Mouse (Mus musculus): ENCODE measurements at regions not wholly inside any gene's neighbourhood (a gene's known extent, or its start where the extent isn't known, plus 50 kb on each side); places are given as distances from the start of the nearest gene placed in this dataset.

DNA sequence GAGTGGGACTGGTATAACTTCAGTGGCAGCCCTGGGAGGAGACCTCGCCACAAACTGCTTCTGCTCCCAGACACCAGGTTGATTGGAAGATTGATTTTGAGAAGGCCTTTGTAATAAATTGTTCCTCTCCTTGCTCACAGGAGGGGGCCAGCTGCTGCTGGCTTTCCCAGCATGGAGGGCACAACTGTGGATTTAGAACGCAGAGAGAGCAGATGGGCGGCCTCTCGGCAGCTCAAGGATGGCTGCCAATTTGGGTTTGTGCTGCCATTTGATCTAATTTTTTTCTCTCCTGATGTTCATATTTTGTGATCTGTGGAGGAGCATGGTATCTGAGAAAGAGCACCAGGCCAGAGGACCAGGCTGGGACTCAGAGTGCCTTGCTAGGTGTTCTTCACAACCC, 137.4 kb upstream of the Tenm4 start:
- in situ Hi-C loops (cut with MboI; ENCODE audit: low pct_ligation_motif_present, low pct_unique_long_range_greater_than_20kb, low sequenced_read_pairs) = no loop called here
- TF ChIP-seq RAD21 (IDR thresholded peaks at IDR 0.05; ENCODE audit: low read depth, low read length) (no peak), HCFC1 (IDR thresholded peaks at IDR 0.05; ENCODE audit: low read depth, low read length) (no peak), MEF2A (IDR thresholded peaks at IDR 0.05; ENCODE audit: borderline replicate concordance, low read depth, low read length) (no peak), ZKSCAN1 (IDR thresholded peaks at IDR 0.05; ENCODE audit: borderline replicate concordance, low read depth, low read length) (no peak), NRF1 (IDR thresholded peaks at IDR 0.05; ENCODE audit: low read depth, low read length) (no peak), SIN3A (IDR thresholded peaks at IDR 0.05; ENCODE audit: low read length) (no peak), MAFK (IDR thresholded peaks at IDR 0.05; ENCODE audit: insufficient replicate concordance, low read length) (no peak), ETS1 (conservative IDR thresholded peaks at IDR 0.05; ENCODE audit: low read depth, low read length) (no peak), IRF4 (IDR thresholded peaks at IDR 0.05; ENCODE audit: low read depth, low read length) (no peak)

GRCm38 (mm10) chr7:96035456-96035855, 135.6 kb upstream of the Tenm4 start:
- no peak overlapping the region for H3K9ac ChIP-seq (ENCODE audit: insufficient read depth, low read depth)
- H3K4me2 ChIP-seq (ENCODE audit: insufficient read depth, low read depth, poor library complexity, severe bottlenecking) = no peak overlapping the region
- no peaks in the 10 kb centered on the region for H3K36me3 ChIP-seq (replicated peaks in 1 of 2; ENCODE audit: control insufficient read depth in 1 of 2, insufficient read depth in 1 of 2, low read length in 1 of 2)
- no peak overlapping the region for H3K27ac ChIP-seq (ENCODE audit: insufficient read depth, low read depth)
- TF ChIP-seq ZMIZ1 (IDR thresholded peaks at IDR 0.05; ENCODE audit: low read depth, low read length) = no peak
- no peak for TF ChIP-seq POLR2AphosphoS2 (IDR thresholded peaks at IDR 0.05; ENCODE audit: low read depth, low read length)
- no peak for TF ChIP-seq CTCF (conservative IDR thresholded peaks at IDR 0.05 in 1 of 2, IDR thresholded peaks at IDR 0.05 in 1 of 2; ENCODE audit: low read depth in 2 of 2, low read length in 2 of 2)
- TF ChIP-seq ZKSCAN1 (IDR thresholded peaks at IDR 0.05; ENCODE audit: borderline replicate concordance, low read depth, low read length) = no peak
- TF ChIP-seq MAX (IDR thresholded peaks at IDR 0.05; ENCODE audit: low read length) = no peak
- TF ChIP-seq USF1 (IDR thresholded peaks at IDR 0.05; ENCODE audit: low read depth, low read length) = no peak
- H3K4me1 ChIP-seq (ENCODE audit: control insufficient read depth in 1 of 2, insufficient read depth in 2 of 2) = no peaks in the 10 kb centered on the region
- dilution Hi-C loops (cut with MboI; ENCODE audit: extremely low pct_ligation_motif_present, extremely low pct_unique_long_range_greater_than_20kb, low sequenced_read_pairs) (no loop called here), in situ Hi-C loops (cut with MboI; ENCODE audit: low pct_ligation_motif_present, low pct_unique_long_range_greater_than_20kb, low sequenced_read_pairs) (no loop called here)
- H3K9me3 ChIP-seq (replicated peaks; ENCODE audit: low read length) = peaks cover 43% of the 10 kb centered on the region
- no peaks in the 10 kb centered on the region; the same call in 1 of the 2 replicates for H3K79me2 ChIP-seq (replicated peaks; ENCODE audit: control insufficient read depth, extremely low read depth, insufficient read depth, poor library complexity, severe bottlenecking)
- no peak for DNase-seq (ENCODE audit: extremely low read depth)
- H3K27me3 ChIP-seq (replicated peaks) = no peaks in the 10 kb centered on the region
- no peak overlapping the region for H3K4me3 ChIP-seq (replicated peaks in 1 of 3; ENCODE audit: low read depth in 2 of 3, low read length in 2 of 3, poor library complexity in 1 of 3)

More for the DNA sequence above, 137.4 kb upstream of the Tenm4 start:
- Histone ChIP-seq H3K9ac (ENCODE audit: insufficient read depth, low read depth) (no peak overlapping the region), H3K27me3 (replicated peaks) (no peaks in the 10 kb centered on the region), H3K36me3 (replicated peaks in 1 of 2; ENCODE audit: control insufficient read depth in 1 of 2, insufficient read depth in 1 of 2, low read length in 1 of 2) (no peaks in the 10 kb centered on the region), H3K4me3 (replicated peaks in 1 of 3; ENCODE audit: low read depth in 2 of 3, low read length in 2 of 3, poor library complexity in 1 of 3) (no peak overlapping the region), H3K4me1 (ENCODE audit: control insufficient read depth in 1 of 2, insufficient read depth in 2 of 2) (no peaks in the 10 kb centered on the region), H3K27ac (ENCODE audit: insufficient read depth, low read depth) (no peak overlapping the region), H3K4me2 (ENCODE audit: insufficient read depth, low read depth, poor library complexity, severe bottlenecking) (no peak overlapping the region), H3K9me3 (replicated peaks; ENCODE audit: low read length) (peaks cover 52% of the 10 kb centered on the region), H3K79me2 (replicated peaks; ENCODE audit: control insufficient read depth, extremely low read depth, insufficient read depth, poor library complexity, severe bottlenecking) (no peaks in the 10 kb centered on the region; the same call in 1 of the 2 replicates)
- no peak for DNase-seq (ENCODE audit: extremely low read depth)
- dilution Hi-C loops (cut with MboI; ENCODE audit: extremely low pct_ligation_motif_present, extremely low pct_unique_long_range_greater_than_20kb, low sequenced_read_pairs) = no loop called here

DNA sequence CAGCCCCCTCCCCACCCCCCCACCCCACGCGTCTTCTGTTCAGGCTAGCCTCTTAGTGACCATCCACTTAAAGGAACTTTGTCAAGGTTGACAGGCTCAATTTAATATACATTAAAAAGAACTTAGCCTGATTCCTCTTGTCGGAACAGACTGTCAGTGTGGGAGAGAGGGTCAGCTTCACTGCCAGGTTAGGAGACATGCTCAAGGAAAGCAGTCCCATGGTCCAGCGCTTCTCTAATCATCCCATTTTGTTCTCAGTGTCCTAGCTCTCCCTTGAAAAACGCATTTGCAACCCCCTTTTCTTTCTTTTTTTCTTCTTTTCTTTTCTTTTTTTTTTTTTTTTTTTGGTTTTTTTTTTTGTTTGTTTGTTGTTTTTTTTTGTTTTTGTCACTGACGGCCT, 131.4 kb upstream of the Tenm4 start:
- no peak for DNase-seq (ENCODE audit: extremely low read depth)
- dilution Hi-C loops (cut with MboI; ENCODE audit: extremely low pct_ligation_motif_present, extremely low pct_unique_long_range_greater_than_20kb, low sequenced_read_pairs) (no loop called here), in situ Hi-C loops (cut with MboI; ENCODE audit: low pct_ligation_motif_present, low pct_unique_long_range_greater_than_20kb, low sequenced_read_pairs) (no loop called here)
- Histone ChIP-seq H3K27me3 (replicated peaks) (no peaks in the 10 kb centered on the region), H3K27ac (ENCODE audit: insufficient read depth, low read depth) (no peak overlapping the region), H3K79me2 (replicated peaks; ENCODE audit: control insufficient read depth, extremely low read depth, insufficient read depth, poor library complexity, severe bottlenecking) (no peaks in the 10 kb centered on the region), H3K9me3 (replicated peaks; ENCODE audit: low read length) (peaks cover 33% of the 10 kb centered on the region), H3K4me2 (ENCODE audit: insufficient read depth, low read depth, poor library complexity, severe bottlenecking) (no peak overlapping the region), H3K36me3 (replicated peaks in 1 of 2; ENCODE audit: control insufficient read depth in 1 of 2, insufficient read depth in 1 of 2, low read length in 1 of 2) (no peaks in the 10 kb centered on the region), H3K9ac (ENCODE audit: insufficient read depth, low read depth) (no peak overlapping the region), H3K4me3 (replicated peaks in 1 of 3; ENCODE audit: low read depth in 2 of 3, low read length in 2 of 3, poor library complexity in 1 of 3) (no peak overlapping the region), H3K4me1 (ENCODE audit: control insufficient read depth in 1 of 2, insufficient read depth in 2 of 2) (no peaks in the 10 kb centered on the region)
- no peak for TF ChIP-seq HCFC1 (IDR thresholded peaks at IDR 0.05; ENCODE audit: low read depth, low read length)
- TF ChIP-seq RAD21 (IDR thresholded peaks at IDR 0.05; ENCODE audit: low read depth, low read length) = no peak
- no peak for TF ChIP-seq USF1 (IDR thresholded peaks at IDR 0.05; ENCODE audit: low read depth, low read length)
- TF ChIP-seq PAX5 (IDR thresholded peaks at IDR 0.05; ENCODE audit: low read length) = no peak
- TF ChIP-seq MAZ (IDR thresholded peaks at IDR 0.05; ENCODE audit: low read depth, low read length) = no peak
- no peak for TF ChIP-seq MXI1 (IDR thresholded peaks at IDR 0.05; ENCODE audit: low read depth, low read length)
- TF ChIP-seq UBTF (IDR thresholded peaks at IDR 0.05; ENCODE audit: low read depth, low read length) = no peak
